Comparison of ENCODE assay signal across 20 mouse cellular contexts in the genomic region with DNA sequence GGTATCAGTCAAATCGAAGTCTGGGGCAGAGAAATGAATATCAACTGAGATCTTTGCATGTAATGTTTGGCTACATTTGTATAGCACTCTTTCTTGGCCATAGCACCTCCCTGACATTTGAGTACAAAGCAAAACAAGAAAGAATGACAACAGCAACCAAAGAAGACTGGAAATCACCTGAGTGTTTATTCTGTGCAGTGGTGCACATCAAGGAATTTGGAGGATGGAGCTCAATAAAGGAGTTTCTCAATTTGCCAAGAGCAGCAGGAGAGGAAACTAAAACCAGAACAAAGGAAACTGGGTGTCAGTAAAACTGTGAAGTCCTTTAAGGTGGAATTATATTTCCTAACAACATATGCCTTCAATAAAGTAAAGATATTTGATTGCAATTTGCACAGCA.
DNase-seq lines count a peak whose midpoint lies in the region; ATAC-seq lines count a peak whose summit lies in the region.
"Had no signal": no experiment of that assay in that cellular context is flagged by ENCODE, and none has a peak within 500 bp of the region (broad histone marks: within the 10 kb centered on the region; RNA-seq: fewer than 3 reads in every experiment).

No protein-coding gene starts in this region.

- no peaks in the 10 kb centered on the region for H3K27me3 ChIP-seq in forebrain, embryonic 11.5 days (ENCODE audit: control insufficient read depth, insufficient read depth, low read length)
- H3K27me3 ChIP-seq in forebrain, embryonic 10.5 days (ENCODE audit: poor library complexity, severe bottlenecking) = no peaks in the 10 kb centered on the region
- H3K27me3 ChIP-seq in kidney, embryonic 14.5 days (ENCODE audit: control insufficient read depth, insufficient read depth, low read length) = no peaks in the 10 kb centered on the region
- no peaks in the 10 kb centered on the region for H3K27me3 ChIP-seq in neural tube, embryonic 11.5 days (ENCODE audit: control insufficient read depth, insufficient read depth, low read length)
- no peaks in the 10 kb centered on the region for H3K27me3 ChIP-seq in neural tube, embryonic 15.5 days (replicated peaks)
- H3K27me3 ChIP-seq: embryonic facial prominence, embryonic 12.5 days; intestine, embryonic 15.5 days had no signal

- no peak overlapping the region for H3K27ac ChIP-seq in forebrain, embryonic 11.5 days (ENCODE audit: low read depth, low read length)
- H3K27ac ChIP-seq in forebrain, embryonic 10.5 days = no peak overlapping the region
- no peak overlapping the region for H3K27ac ChIP-seq in kidney, embryonic 14.5 days (ENCODE audit: low read depth, low read length)
- no peak overlapping the region for H3K27ac ChIP-seq in neural tube, embryonic 11.5 days (ENCODE audit: low read depth, low read length)
- H3K27ac ChIP-seq in neural tube, embryonic 15.5 days (replicated peaks) = no peak overlapping the region
- H3K27ac ChIP-seq: embryonic facial prominence, embryonic 12.5 days; heart, embryonic 10.5 days; hindbrain, embryonic 14.5 days; intestine, embryonic 15.5 days had no signal

- no peak overlapping the region for H3K9ac ChIP-seq in forebrain, embryonic 11.5 days (ENCODE audit: low read length)
- no peak overlapping the region for H3K9ac ChIP-seq in kidney, embryonic 14.5 days (ENCODE audit: low read depth, low read length)
- no peak overlapping the region for H3K9ac ChIP-seq in neural tube, embryonic 11.5 days (ENCODE audit: low read length)
- no peak overlapping the region for H3K9ac ChIP-seq in neural tube, embryonic 15.5 days (replicated peaks)
- H3K9ac ChIP-seq: embryonic facial prominence, embryonic 12.5 days; hindbrain, embryonic 14.5 days; intestine, embryonic 15.5 days had no signal

- H3K9me3 ChIP-seq in forebrain, embryonic 11.5 days (ENCODE audit: control insufficient read depth, low read length) = no peaks in the 10 kb centered on the region
- H3K9me3 ChIP-seq in forebrain, embryonic 10.5 days = no peaks in the 10 kb centered on the region
- no peaks in the 10 kb centered on the region for H3K9me3 ChIP-seq in kidney, embryonic 14.5 days (ENCODE audit: control insufficient read depth, low read length)
- H3K9me3 ChIP-seq in neural tube, embryonic 11.5 days (ENCODE audit: control insufficient read depth, low read length) = no peaks in the 10 kb centered on the region
- no peaks in the 10 kb centered on the region for H3K9me3 ChIP-seq in neural tube, embryonic 15.5 days (replicated peaks)
- H3K9me3 ChIP-seq: embryonic facial prominence, embryonic 12.5 days; heart, embryonic 10.5 days; intestine, embryonic 15.5 days had no signal

- H3K4me3 ChIP-seq in forebrain, embryonic 11.5 days (ENCODE audit: low read depth, low read length) = no peak overlapping the region
- no peak overlapping the region for H3K4me3 ChIP-seq in forebrain, embryonic 10.5 days
- no peak overlapping the region for H3K4me3 ChIP-seq in kidney, embryonic 14.5 days (ENCODE audit: low read length)
- no peak overlapping the region for H3K4me3 ChIP-seq in neural tube, embryonic 11.5 days (ENCODE audit: low read depth, low read length)
- H3K4me3 ChIP-seq in neural tube, embryonic 15.5 days (replicated peaks) = no peak overlapping the region
- H3K4me3 ChIP-seq: embryonic facial prominence, embryonic 12.5 days; heart, embryonic 10.5 days; intestine, embryonic 15.5 days had no signal

- no peaks in the 10 kb centered on the region for H3K36me3 ChIP-seq in forebrain, embryonic 11.5 days (ENCODE audit: control insufficient read depth, insufficient read depth, low read length)
- H3K36me3 ChIP-seq in forebrain, embryonic 10.5 days (replicated peaks) = no peaks in the 10 kb centered on the region
- no peaks in the 10 kb centered on the region for H3K36me3 ChIP-seq in kidney, embryonic 14.5 days (ENCODE audit: control insufficient read depth, insufficient read depth, low read length)
- H3K36me3 ChIP-seq in neural tube, embryonic 11.5 days (ENCODE audit: control insufficient read depth, insufficient read depth, low read length) = no peaks in the 10 kb centered on the region
- no peaks in the 10 kb centered on the region for H3K36me3 ChIP-seq in neural tube, embryonic 15.5 days
- H3K36me3 ChIP-seq: embryonic facial prominence, embryonic 12.5 days; heart, embryonic 10.5 days; intestine, embryonic 15.5 days had no signal

- WGBS in forebrain, embryonic 11.5 days = 56% methylated on average over 1 of the region's 1 CpGs
- 72% methylated on average over 1 of the region's 1 CpGs for WGBS in forebrain, embryonic 10.5 days
- WGBS in kidney, embryonic 14.5 days = 58% methylated on average over 1 of the region's 1 CpGs
- WGBS in neural tube, embryonic 11.5 days = 78% methylated on average over 1 of the region's 1 CpGs
- WGBS in neural tube, embryonic 15.5 days = 72% methylated on average over 1 of the region's 1 CpGs

- H3K4me2 ChIP-seq in forebrain, embryonic 11.5 days (ENCODE audit: low read depth, low read length, severe bottlenecking) = no peak overlapping the region
- H3K4me2 ChIP-seq in kidney, embryonic 14.5 days (replicated peaks; ENCODE audit: low read depth, low read length) = no peak overlapping the region
- H3K4me2 ChIP-seq in neural tube, embryonic 11.5 days (ENCODE audit: low read depth) = no peak overlapping the region
- no peak overlapping the region for H3K4me2 ChIP-seq in neural tube, embryonic 15.5 days
- H3K4me2 ChIP-seq: embryonic facial prominence, embryonic 12.5 days; hindbrain, embryonic 14.5 days; intestine, embryonic 15.5 days had no signal

- no peaks in the 10 kb centered on the region for H3K4me1 ChIP-seq in forebrain, embryonic 11.5 days (replicated peaks; ENCODE audit: control insufficient read depth, insufficient read depth, low read length)
- H3K4me1 ChIP-seq in forebrain, embryonic 10.5 days = peaks cover 17% of the 10 kb centered on the region
- H3K4me1 ChIP-seq in kidney, embryonic 14.5 days (ENCODE audit: control insufficient read depth, insufficient read depth, low read length) = no peaks in the 10 kb centered on the region
- no peaks in the 10 kb centered on the region for H3K4me1 ChIP-seq in neural tube, embryonic 11.5 days (ENCODE audit: control insufficient read depth, insufficient read depth, low read length)
- no peaks in the 10 kb centered on the region for H3K4me1 ChIP-seq in neural tube, embryonic 15.5 days
- H3K4me1 ChIP-seq: embryonic facial prominence, embryonic 12.5 days; heart, embryonic 10.5 days; intestine, embryonic 15.5 days had no signal

- no peak for DNase-seq in forebrain, embryonic 11.5 days (ENCODE audit: low spot score)
- DNase-seq in forebrain, embryonic 10.5 days (ENCODE audit: extremely low spot score, low spot score) = no peak
- no peak for DNase-seq in kidney, postnatal 25 days
- no peak for DNase-seq in neural tube, embryonic 11.5 days (ENCODE audit: low spot score)
- no peak for DNase-seq in urinary bladder, postnatal 4 days (ENCODE audit: low spot score in 2 of 2)
- DNase-seq: adrenal gland, adult 8-10 months; adrenal gland, postnatal 36 days; cerebellum, adult 11 months; cerebellum, adult 8-10 months; cerebellum, postnatal 14 days; gastrocnemius, postnatal 10 days; heart, adult 18-20 months; heart, postnatal 10 days; kidney, adult 18-20 months had no signal

- peak; percentile 50 for ATAC-seq in forebrain, embryonic 11.5 days (replicated peaks; ENCODE audit: low FRiP score)
- ATAC-seq in kidney, embryonic 14.5 days (ENCODE audit: low FRiP score, low TSS enrichment) = peak; percentile 89
- peak; percentile 15; the same call in 1 of the 2 replicates for ATAC-seq in neural tube, embryonic 11.5 days (ENCODE audit: insufficient read depth, low FRiP score, low TSS enrichment)
- no peak for ATAC-seq in neural tube, embryonic 15.5 days (ENCODE audit: low FRiP score)
- ATAC-seq: intestine, embryonic 15.5 days had no signal
